Mouse (Mus musculus) stomach, embryonic 14.5 days (tissue): ENCODE results near the gene Tnni2. TPM values are rescaled to one million over a fixed set of nuclear protein-coding genes. Genes with fewer than 3 reads are reported as not detected.

Experiments
- ATAC-seq: fragments of 200-750 bp; cut with Nextera tagmentation; 2 replicates; pipeline ENCODE4 v1.8.0; 2017; ENCODE audit warnings: low read depth, moderate TSS enrichment; ENCODE audit not compliant: insufficient number of reproducible peaks, insufficient read depth, low FRiP score
- H3K27ac ChIP-seq: fragments of 300-500 bp; sonication (generic); 2 replicates; pipeline ENCODE4 v1.5.1; 2014; ENCODE audit warnings: mild to moderate bottlenecking, low read length, moderate library complexity, mixed read lengths
- H3K27me3 ChIP-seq: fragments of 300-500 bp; sonication (generic); 2 replicates; pipeline ENCODE4 v1.6.1; 2014; ENCODE audit warnings: low read length, control low read depth, mixed read lengths; ENCODE audit not compliant: control insufficient read depth, insufficient read depth
- H3K36me3 ChIP-seq: fragments of 300-500 bp; sonication (generic); 2 replicates; pipeline ENCODE4 v1.6.1; 2014; ENCODE audit warnings: mild to moderate bottlenecking, control low read depth, low read length, moderate library complexity, mixed read lengths; ENCODE audit not compliant: control insufficient read depth, insufficient read depth
- H3K4me1 ChIP-seq: fragments of 300-500 bp; sonication (generic); 2 replicates; pipeline ENCODE4 v1.6.1; 2014; ENCODE audit warnings: low read length, control low read depth, mixed read lengths; ENCODE audit not compliant: control insufficient read depth, insufficient read depth
- H3K4me2 ChIP-seq: fragments of 300-500 bp; sonication (generic); replicated peaks from 2 replicates; pipeline ENCODE4 v1.6.1; 2014; ENCODE audit warnings: low read depth, low read length, control low read depth
- H3K4me3 ChIP-seq: fragments of 300-500 bp; sonication (generic); 2 replicates; pipeline ENCODE4 v1.5.1; 2014; ENCODE audit warnings: low read depth, low read length, control low read depth
- H3K9ac ChIP-seq: fragments of 300-500 bp; sonication (generic); replicated peaks from 2 replicates; pipeline ENCODE4 v1.6.1; 2014; ENCODE audit warnings: low read depth, mild to moderate bottlenecking, control low read depth, low read length, moderate library complexity, mixed read lengths
- H3K9me3 ChIP-seq: fragments of 300-500 bp; sonication (generic); 2 replicates; pipeline ENCODE4 v1.6.1; 2016; ENCODE audit warnings: low read depth, low read length, control low read depth; ENCODE audit not compliant: control insufficient read depth
- WGBS: fragments of 180-500 bp; shearing (Covaris S2); extraction: QIAGEN DNeasy Blood & Tissue Kit; methylation state at CpG from one replicate; pipeline ENCODE4 v1.1.7; 2014; 5-methylcytosine and 5-hydroxymethylcytosine counted together
- polyA plus RNA-seq: library from polyadenylated mRNA; unstranded; fragments of >200 nt; fragmentation: Nextera tagmentation; extraction: Ambion mirVana; gene quantifications from 2 replicates; pipeline ENCODE4 v1.2.1, GENCODE M21; 2014

Gene Tnni2
- polyA plus RNA-seq, 1 experiment from 2014 or later: 4.6 TPM

DNA sequence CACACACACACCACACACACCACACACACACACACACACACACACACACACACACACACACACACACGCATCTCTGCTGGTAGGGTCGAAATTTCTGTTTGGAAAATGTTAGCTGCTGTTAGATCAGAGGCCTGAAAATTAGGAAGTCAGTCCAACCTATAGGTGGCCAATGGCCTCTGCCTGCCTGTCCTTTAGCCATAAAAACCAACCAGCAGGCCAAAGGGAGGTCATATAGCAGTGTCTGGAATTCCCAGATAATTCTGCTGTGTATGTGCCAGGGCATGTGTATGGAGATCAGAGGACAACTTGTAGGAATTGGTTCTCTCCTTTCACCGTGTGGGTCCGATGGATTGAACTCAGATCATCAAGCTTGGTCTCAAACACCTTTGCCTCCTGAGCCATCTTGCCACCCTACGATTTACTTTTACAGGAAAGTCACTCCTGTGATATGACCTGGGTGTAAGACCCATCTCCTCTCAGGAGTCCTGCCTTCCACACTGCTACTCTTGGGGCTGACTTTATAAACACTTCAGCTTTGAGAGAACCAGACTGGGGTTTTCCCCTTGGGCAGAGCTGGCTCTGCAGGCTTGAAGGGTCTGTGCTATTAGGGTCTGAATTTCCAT lies 17.2 kb downstream of the Tnni2 start:
- H3K4me2 ChIP-seq: no peak overlapping the region
- no peak overlapping the region for H3K9ac ChIP-seq
- H3K4me3 ChIP-seq: no peak overlapping the region
- H3K36me3 ChIP-seq: no peaks in the 10 kb centered on the region
- H3K4me1 ChIP-seq: peaks cover 41% of the 10 kb centered on the region
- H3K9me3 ChIP-seq: no peaks in the 10 kb centered on the region
- WGBS: 73% methylated on average over 5 of the region's 5 CpGs
- ATAC-seq: no peak
- H3K27ac ChIP-seq: peak overlapping the region; percentile 97
- H3K27me3 ChIP-seq: no peaks in the 10 kb centered on the region

DNA sequence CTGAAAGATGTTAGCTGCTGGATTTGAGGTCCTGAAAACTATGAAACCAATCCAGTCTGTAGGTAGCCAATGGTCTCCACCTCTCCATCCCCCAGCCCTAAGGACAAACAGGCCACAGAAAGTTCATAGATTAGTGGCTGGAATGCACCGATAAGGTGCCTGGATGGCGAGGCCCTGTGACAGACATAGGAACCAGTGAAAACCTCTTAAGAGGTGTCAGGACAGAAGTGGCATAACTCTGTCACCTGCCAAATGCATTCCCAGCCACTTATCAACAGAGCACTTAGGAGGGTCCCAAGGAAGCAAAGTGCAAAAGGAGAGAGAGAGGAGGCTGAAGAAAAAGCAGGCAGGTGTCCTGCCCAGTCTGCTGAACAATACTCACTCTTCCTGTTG lies 17.7 kb downstream of the Tnni2 start:
- H3K27me3 ChIP-seq: no peaks in the 10 kb centered on the region
- no peak overlapping the region for H3K4me2 ChIP-seq
- H3K4me3 ChIP-seq: no peak overlapping the region
- no peaks in the 10 kb centered on the region for H3K36me3 ChIP-seq
- peak overlapping the region; percentile 97 for H3K27ac ChIP-seq
- WGBS: 54% methylated on average over 2 of the region's 2 CpGs
- no peak overlapping the region for H3K9ac ChIP-seq
- no peak for ATAC-seq
- peaks cover 36% of the 10 kb centered on the region for H3K4me1 ChIP-seq
- H3K9me3 ChIP-seq: no peaks in the 10 kb centered on the region

DNA sequence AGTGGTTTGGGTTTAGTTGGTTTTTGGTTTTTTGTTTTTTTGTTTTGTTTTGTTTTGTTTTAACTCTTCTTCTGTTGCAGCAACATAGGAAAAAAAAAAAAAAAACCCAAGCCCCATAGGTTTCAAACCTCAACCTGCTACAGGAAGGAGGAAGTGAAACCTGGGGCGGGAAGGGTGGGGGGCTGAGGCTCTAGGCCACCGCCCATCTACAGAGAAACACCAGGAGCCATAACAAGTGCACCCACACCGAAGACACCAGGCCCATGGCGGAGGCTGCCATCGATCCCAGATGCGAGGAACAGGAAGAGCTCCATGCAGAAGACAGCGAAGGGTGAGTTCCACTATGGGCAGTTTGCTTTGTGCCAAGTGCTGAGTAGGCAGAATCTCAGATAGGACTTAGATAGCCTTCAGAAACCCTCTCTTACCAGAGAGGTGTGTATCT lies 19.0 kb downstream of the Tnni2 start, which contains the start of gene Lsp1:
Gene Lsp1 (plus strand): TSS at position 174 of the 442 bp plus-strand sequence.
- ATAC-seq: no peak
- no peaks in the 10 kb centered on the region for H3K36me3 ChIP-seq
- H3K9ac ChIP-seq: no peak within 1 kb of the TSS
- no peaks in the 10 kb centered on the region for H3K27me3 ChIP-seq
- H3K4me1 ChIP-seq: peaks cover 27% of the 10 kb centered on the region
- H3K9me3 ChIP-seq: no peaks in the 10 kb centered on the region
- no peak within 1 kb of the TSS for H3K4me2 ChIP-seq
- 94% methylated on average over 7 of the region's 7 CpGs for WGBS
- no peak within 1 kb of the TSS for H3K4me3 ChIP-seq
- H3K27ac ChIP-seq: peak within 1 kb of the TSS; percentile 97

DNA sequence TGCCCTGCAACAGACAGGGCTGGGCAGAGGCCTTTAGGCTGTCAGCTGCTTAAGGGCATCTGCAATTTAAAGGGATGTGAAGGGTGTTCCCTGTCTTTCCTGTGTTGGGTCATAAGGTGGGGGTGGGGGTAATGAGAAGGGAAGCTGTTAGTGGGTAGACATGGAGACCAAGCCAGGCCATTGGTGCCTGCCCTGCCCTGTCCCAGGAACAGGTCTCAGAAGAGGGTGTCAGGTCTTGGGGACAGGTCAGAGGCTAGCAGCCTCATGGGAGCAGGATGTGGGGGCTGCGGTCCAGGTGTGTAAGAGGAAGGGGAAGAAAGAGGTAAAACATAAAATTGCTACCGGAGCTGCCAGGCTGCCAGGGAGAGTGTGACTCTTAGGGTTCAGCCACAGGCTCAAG lies 19.8 kb downstream of the Tnni2 start:
- Histone ChIP-seq H3K36me3 (no peaks in the 10 kb centered on the region), H3K27ac (no peak overlapping the region), H3K9me3 (no peaks in the 10 kb centered on the region), H3K27me3 (no peaks in the 10 kb centered on the region), H3K9ac (no peak overlapping the region), H3K4me1 (peaks cover 22% of the 10 kb centered on the region), H3K4me2 (no peak overlapping the region), H3K4me3 (no peak overlapping the region)
- WGBS: 88% methylated on average over 2 of the region's 2 CpGs
- ATAC-seq: no peak

DNA sequence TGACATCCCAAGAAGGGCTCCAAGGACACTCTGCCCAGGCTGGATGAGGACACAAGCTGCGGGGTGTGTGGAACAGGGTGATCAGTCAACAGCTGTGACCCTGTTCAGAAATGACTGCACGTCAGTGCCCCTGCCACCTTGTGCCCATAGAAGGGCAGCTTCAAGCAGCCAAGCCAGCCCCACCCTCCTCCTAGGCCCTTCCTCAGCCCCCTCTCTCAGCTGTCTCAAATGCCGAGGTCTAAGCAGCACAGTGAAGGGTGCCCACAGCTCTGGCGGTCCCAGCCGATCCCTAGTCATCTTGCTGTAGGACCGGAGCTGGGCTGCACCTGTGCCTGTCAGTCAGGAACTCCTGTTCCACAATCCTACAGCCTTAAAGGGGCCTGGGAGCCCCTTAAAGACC lies 20.6 kb downstream of the Tnni2 start:
- Histone ChIP-seq H3K27me3 (no peaks in the 10 kb centered on the region), H3K27ac (no peak overlapping the region), H3K4me2 (no peak overlapping the region), H3K4me1 (peaks cover 15% of the 10 kb centered on the region), H3K9ac (no peak overlapping the region), H3K36me3 (no peaks in the 10 kb centered on the region), H3K9me3 (no peaks in the 10 kb centered on the region), H3K4me3 (no peak overlapping the region)
- ATAC-seq: no peak
- WGBS: 80% methylated on average over 6 of the region's 6 CpGs

DNA sequence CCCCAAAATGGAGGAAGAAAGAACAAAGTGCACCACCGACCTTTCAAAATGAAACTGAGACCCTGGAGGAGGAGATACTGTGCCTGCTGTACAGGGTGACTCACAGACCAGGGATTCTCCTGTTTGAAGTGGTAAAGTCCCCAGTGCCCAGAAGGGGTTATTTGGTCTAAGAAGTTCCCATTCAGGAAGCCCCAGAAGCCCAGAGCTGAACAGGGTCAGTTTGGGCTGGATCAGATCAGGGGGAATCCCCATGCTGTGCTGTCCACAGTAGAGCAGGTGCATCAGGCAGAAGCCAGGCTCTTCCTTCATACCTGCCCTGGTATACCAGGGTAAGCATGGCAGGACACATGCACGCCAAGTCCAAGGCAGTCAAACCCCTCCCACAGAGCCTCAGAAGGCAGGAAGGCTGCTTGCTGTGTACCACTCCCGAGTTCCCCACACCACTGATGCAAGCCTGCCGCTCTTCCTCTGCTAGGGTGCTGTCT lies 21.0 kb downstream of the Tnni2 start:
- H3K4me1 ChIP-seq: peaks cover 14% of the 10 kb centered on the region
- H3K4me2 ChIP-seq: no peak overlapping the region
- H3K36me3 ChIP-seq: no peaks in the 10 kb centered on the region
- WGBS: 73% methylated on average over 4 of the region's 4 CpGs
- ATAC-seq: no peak
- no peak overlapping the region for H3K9ac ChIP-seq
- no peak overlapping the region for H3K27ac ChIP-seq
- H3K9me3 ChIP-seq: no peaks in the 10 kb centered on the region
- no peak overlapping the region for H3K4me3 ChIP-seq
- H3K27me3 ChIP-seq: no peaks in the 10 kb centered on the region

DNA sequence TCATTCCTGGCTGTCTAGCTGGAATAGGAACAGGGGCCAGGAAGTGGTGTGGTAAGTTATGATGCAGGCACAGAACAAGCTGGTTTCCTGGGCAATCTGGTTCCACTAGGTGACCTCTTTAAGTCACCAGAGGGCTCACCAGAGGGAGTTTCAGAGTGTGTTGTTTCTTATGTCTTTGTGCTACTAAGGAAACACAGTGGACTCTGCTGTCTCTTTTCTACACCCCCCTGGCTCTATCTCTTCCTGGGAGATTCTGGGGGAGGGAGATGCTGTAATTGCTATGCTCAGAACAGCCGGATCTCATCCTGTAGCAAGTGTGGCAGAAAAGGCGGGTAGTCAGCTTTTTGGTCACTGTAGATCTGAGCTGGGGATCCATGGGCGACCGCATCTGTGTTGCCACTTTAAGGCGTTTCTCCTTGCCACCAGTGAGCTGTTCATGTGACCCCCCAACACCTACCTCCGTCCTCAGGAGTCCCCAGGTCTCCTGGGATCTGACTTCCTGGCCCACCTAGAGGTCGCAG lies 28.6 kb downstream of the Tnni2 start:
- no peaks in the 10 kb centered on the region for H3K36me3 ChIP-seq
- no peak overlapping the region for H3K9ac ChIP-seq
- H3K4me1 ChIP-seq: peaks cover 40% of the 10 kb centered on the region
- H3K4me3 ChIP-seq: no peak overlapping the region
- H3K27ac ChIP-seq: peak overlapping the region; percentile 97
- no peaks in the 10 kb centered on the region for H3K9me3 ChIP-seq
- H3K27me3 ChIP-seq: no peaks in the 10 kb centered on the region
- H3K4me2 ChIP-seq: no peak overlapping the region
- no peak for ATAC-seq
- WGBS: 67% methylated on average over 7 of the region's 7 CpGs

DNA sequence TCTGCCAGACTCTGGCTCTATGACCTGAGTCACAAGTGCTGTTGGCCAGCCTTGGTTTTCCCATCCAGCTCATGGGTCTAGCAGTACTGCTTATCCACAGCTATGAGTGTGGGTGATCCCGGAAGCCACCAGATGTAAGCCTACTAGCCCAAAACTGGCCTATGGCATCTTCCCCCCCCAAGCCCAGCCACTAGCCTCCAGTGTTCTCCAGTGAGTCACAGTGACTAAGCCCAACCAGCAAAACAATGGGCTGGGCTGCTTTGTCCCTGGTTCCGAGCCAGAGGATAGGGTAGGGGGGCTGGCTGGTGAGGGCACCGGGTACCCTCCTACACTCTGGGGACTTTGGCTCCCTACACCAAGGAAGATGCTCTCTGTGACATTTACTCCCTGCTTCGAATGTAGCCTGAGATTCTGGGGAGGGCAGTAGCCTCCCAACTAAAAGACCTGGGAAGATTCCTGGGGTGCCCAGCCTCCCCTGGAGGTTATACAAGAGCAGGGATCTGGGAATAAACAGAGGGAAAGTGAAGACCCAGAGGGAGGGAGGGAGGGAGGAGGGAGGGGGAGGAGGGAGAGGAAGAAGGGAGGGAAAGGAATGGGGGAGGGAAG lies 29.3 kb downstream of the Tnni2 start:
- 15% methylated on average over 4 of the region's 4 CpGs for WGBS
- Histone ChIP-seq H3K27ac (peak overlapping the region; percentile 97), H3K9ac (peak overlapping the region; percentile 74; the same call in 1 of the 2 replicates), H3K4me2 (peak overlapping the region; percentile 70), H3K4me1 (peaks cover 45% of the 10 kb centered on the region), H3K9me3 (no peaks in the 10 kb centered on the region), H3K4me3 (0 out of 2 replicates have a peak overlapping the region, but pooled peaks have one; percentile 38), H3K36me3 (peaks cover under 1% of the 10 kb centered on the region; the same call in 1 of the 2 replicates), H3K27me3 (no peaks in the 10 kb centered on the region)
- ATAC-seq: peak; percentile 15; the same call in 1 of the 2 replicates
